Comparison of ENCODE assay signal across 13 mouse cellular contexts in genomic region chr2:27560708-27561123, GRCm38 (mm10). TPM values are rescaled to one million over a fixed set of nuclear protein-coding genes. Genes with fewer than 3 reads are reported as not detected.
DNase-seq lines count a peak whose midpoint lies in the region; ATAC-seq and TF ChIP-seq lines count a peak whose summit lies in the region.
"Had no signal": no experiment of that assay in that cellular context is flagged by ENCODE, and none has a peak within 500 bp of the region (broad histone marks: within the 10 kb centered on the region; RNA-seq: fewer than 3 reads in every experiment).

No protein-coding gene starts in this region.

- no peak overlapping the region for H3K9ac ChIP-seq in kidney, embryonic 15.5 days
- no peak overlapping the region for H3K9ac ChIP-seq in intestine, postnatal 0 days (ENCODE audit: low read depth, low read length)
- no peak overlapping the region for H3K9ac ChIP-seq in liver, embryonic 15.5 days
- no peak overlapping the region for H3K9ac ChIP-seq in forebrain, postnatal 0 days
- H3K9ac ChIP-seq: heart, embryonic 15.5 days; stomach, embryonic 15.5 days had no signal

- peak; percentile 60 for DNase-seq in kidney, adult 18-20 months
- DNase-seq in adipocyte (ENCODE audit: low spot score), result peak; percentile 71
- DNase-seq in forebrain, postnatal 0 days, result no peak
- DNase-seq: cerebellum, adult 9-11 months; midbrain, embryonic 14.5 days; retina, postnatal 1 day had no signal

- WGBS in kidney, embryonic 15.5 days, result 76% methylated on average over 7 of the region's 7 CpGs
- WGBS in intestine, postnatal 0 days, result 27% methylated on average over 7 of the region's 7 CpGs
- 56% methylated on average over 7 of the region's 7 CpGs for WGBS in liver, embryonic 15.5 days (ENCODE audit: insufficient replicate concordance)
- WGBS in forebrain, postnatal 0 days, result 84% methylated on average over 7 of the region's 7 CpGs

- TF ChIP-seq CTCF in intestine, postnatal 0 days (IDR thresholded peaks at IDR 0.05; ENCODE audit: low read depth), result no peak
- no peak for TF ChIP-seq CTCF in forebrain, postnatal 0 days (IDR thresholded peaks at IDR 0.05; ENCODE audit: low read depth)

- no peak overlapping the region for H3K4me3 ChIP-seq in kidney, embryonic 15.5 days (replicated peaks)
- no peak overlapping the region for H3K4me3 ChIP-seq in intestine, postnatal 0 days (ENCODE audit: low read depth, low read length)
- H3K4me3 ChIP-seq in liver, embryonic 15.5 days (replicated peaks), result no peak overlapping the region
- no peak overlapping the region for H3K4me3 ChIP-seq in forebrain, postnatal 0 days (ENCODE audit: low read depth, low read length)
- H3K4me3 ChIP-seq: heart, embryonic 15.5 days; limb, embryonic 10.5 days; stomach, embryonic 15.5 days had no signal

- no peaks in the 10 kb centered on the region for H3K9me3 ChIP-seq in kidney, embryonic 15.5 days (replicated peaks)
- no peaks in the 10 kb centered on the region for H3K9me3 ChIP-seq in intestine, postnatal 0 days (ENCODE audit: control insufficient read depth)
- H3K9me3 ChIP-seq in liver, embryonic 15.5 days (replicated peaks), result no peaks in the 10 kb centered on the region
- no peaks in the 10 kb centered on the region for H3K9me3 ChIP-seq in forebrain, postnatal 0 days (ENCODE audit: low read length)
- H3K9me3 ChIP-seq: heart, embryonic 15.5 days; limb, embryonic 10.5 days; stomach, embryonic 15.5 days had no signal

- H3K27ac ChIP-seq in kidney, embryonic 15.5 days, result no peak overlapping the region
- peak overlapping the region; percentile 65 for H3K27ac ChIP-seq in intestine, postnatal 0 days (ENCODE audit: low read depth, low read length)
- H3K27ac ChIP-seq in liver, embryonic 15.5 days (replicated peaks), result peak overlapping the region; percentile 57; the same call in 1 of the 2 replicates
- H3K27ac ChIP-seq in forebrain, postnatal 0 days (ENCODE audit: low read depth, low read length), result no peak overlapping the region
- H3K27ac ChIP-seq: heart, embryonic 15.5 days; limb, embryonic 10.5 days; stomach, embryonic 15.5 days had no signal

- H3K4me2 ChIP-seq in kidney, embryonic 15.5 days, result no peak overlapping the region
- no peak overlapping the region for H3K4me2 ChIP-seq in intestine, postnatal 0 days (replicated peaks; ENCODE audit: low read depth)
- H3K4me2 ChIP-seq in liver, embryonic 15.5 days, result no peak overlapping the region
- no peak overlapping the region for H3K4me2 ChIP-seq in forebrain, postnatal 0 days (ENCODE audit: low read depth)
- H3K4me2 ChIP-seq: heart, embryonic 15.5 days; stomach, embryonic 15.5 days had no signal

- peaks cover 16% of the 10 kb centered on the region for H3K4me1 ChIP-seq in kidney, embryonic 15.5 days
- H3K4me1 ChIP-seq in intestine, postnatal 0 days (replicated peaks; ENCODE audit: control insufficient read depth, insufficient read depth, low read length), result no peaks in the 10 kb centered on the region; the same call in 1 of the 2 replicates
- H3K4me1 ChIP-seq in liver, embryonic 15.5 days (replicated peaks), result peaks cover 3% of the 10 kb centered on the region
- no peaks in the 10 kb centered on the region for H3K4me1 ChIP-seq in forebrain, postnatal 0 days (ENCODE audit: insufficient read depth)

- no peaks in the 10 kb centered on the region for H3K36me3 ChIP-seq in kidney, embryonic 15.5 days
- no peaks in the 10 kb centered on the region for H3K36me3 ChIP-seq in intestine, postnatal 0 days (ENCODE audit: control insufficient read depth, insufficient read depth)
- H3K36me3 ChIP-seq in liver, embryonic 15.5 days (replicated peaks), result no peaks in the 10 kb centered on the region
- H3K36me3 ChIP-seq in forebrain, postnatal 0 days (ENCODE audit: insufficient read depth), result no peaks in the 10 kb centered on the region
- H3K36me3 ChIP-seq: heart, embryonic 15.5 days; limb, embryonic 10.5 days; stomach, embryonic 15.5 days had no signal

- no peak for ATAC-seq in kidney, embryonic 15.5 days (replicated peaks; ENCODE audit: low FRiP score)
- peak; percentile 79 for ATAC-seq in intestine, postnatal 0 days
- ATAC-seq in liver, embryonic 15.5 days (ENCODE audit: insufficient read depth), result peak; percentile 76
- ATAC-seq in CD4-positive, CD25-positive, alpha-beta regulatory T cell, adult 4 months, result no peak
- no peak for ATAC-seq in forebrain, postnatal 0 days

- H3K27me3 ChIP-seq in kidney, embryonic 15.5 days, result peaks cover 17% of the 10 kb centered on the region
- H3K27me3 ChIP-seq in intestine, postnatal 0 days (replicated peaks; ENCODE audit: control insufficient read depth, insufficient read depth, low read length), result no peaks in the 10 kb centered on the region
- H3K27me3 ChIP-seq in liver, embryonic 15.5 days, result no peaks in the 10 kb centered on the region
- H3K27me3 ChIP-seq in forebrain, postnatal 0 days (ENCODE audit: insufficient read depth, low read length), result no peaks in the 10 kb centered on the region; the same call in 1 of the 2 replicates
- H3K27me3 ChIP-seq: stomach, embryonic 15.5 days had no signal

RNA-seq across cellular contexts. Expression of gene Wdr5, which starts 45.8 kb away (rescaled TPM):
- polyA plus RNA-seq in kidney, embryonic 15.5 days (2015; fragmentation: Nextera tagmentation; extraction: Ambion mirVana), result 63.2 and 65.9 TPM in 2 replicates
- 15.6 and 16.2 TPM in 2 replicates for polyA plus RNA-seq in intestine, postnatal 0 days (2015; fragmentation: Nextera tagmentation; extraction: Ambion mirVana)
- 26.2 and 27.5 TPM in 2 replicates for polyA plus RNA-seq in liver, embryonic 15.5 days (2015; fragmentation: Nextera tagmentation; extraction: Ambion mirVana)
- 10 to 100 TPM; 15.6 to 17.1 TPM for polyA plus RNA-seq in CD4-positive, CD25-positive, alpha-beta regulatory T cell, adult 4 months (2017; shearing (Covaris generic))
- 49.4 and 53.6 TPM in 2 replicates for total RNA-seq in forebrain, postnatal 0 days (2014; rRNA removed)
- polyA plus RNA-seq in forebrain, postnatal 0 days (2015; fragmentation: Nextera tagmentation; extraction: Ambion mirVana), result 28.9 and 35.0 TPM in 2 replicates

RNA-seq across cellular contexts. Expression of gene Brd3, which starts 53.3 kb away (rescaled TPM):
- 124 and 125 TPM in 2 replicates for polyA plus RNA-seq in kidney, embryonic 15.5 days (2015; fragmentation: Nextera tagmentation; extraction: Ambion mirVana)
- polyA plus RNA-seq in intestine, postnatal 0 days (2015; fragmentation: Nextera tagmentation; extraction: Ambion mirVana), result 49.8 and 50.2 TPM in 2 replicates
- 22.5 and 22.9 TPM in 2 replicates for polyA plus RNA-seq in liver, embryonic 15.5 days (2015; fragmentation: Nextera tagmentation; extraction: Ambion mirVana)
- 10 to 100 TPM; 33.5 to 34.3 TPM for polyA plus RNA-seq in CD4-positive, CD25-positive, alpha-beta regulatory T cell, adult 4 months (2017; shearing (Covaris generic))
- total RNA-seq in forebrain, postnatal 0 days (2014; rRNA removed), result 40.4 and 58.5 TPM in 2 replicates
- polyA plus RNA-seq in forebrain, postnatal 0 days (2015; fragmentation: Nextera tagmentation; extraction: Ambion mirVana), result 119 and 135 TPM in 2 replicates

Comparison
In these comparisons a context has a peak if more than half of its experiments do, and no peak if none do; other contexts are left out.
1. ATAC-seq: peak in intestine, postnatal 0 days (single experiment) and liver, embryonic 15.5 days (single experiment); none in kidney, embryonic 15.5 days (single experiment), CD4-positive, CD25-positive, alpha-beta regulatory T cell, adult 4 months (single experiment) and forebrain, postnatal 0 days (single experiment).
2. H3K27ac ChIP-seq: peak in intestine, postnatal 0 days (single experiment) and liver, embryonic 15.5 days (single experiment); none in kidney, embryonic 15.5 days (single experiment) and forebrain, postnatal 0 days (single experiment).